Mouse (Mus musculus): ENCODE data around the gene Tcf20. TPM values are rescaled to one million over a fixed set of nuclear protein-coding genes. Genes with fewer than 3 reads are reported as not detected.
"Not testable (repeated sequence)": the region's sequence is repeated elsewhere in the genome, so short reads cannot be mapped to it uniquely, and the experiment has no call there.

Tcf20 gene
- total RNA-seq, 2 experiments from 2014 or later, result 52.2 to 55.8 TPM

DNA sequence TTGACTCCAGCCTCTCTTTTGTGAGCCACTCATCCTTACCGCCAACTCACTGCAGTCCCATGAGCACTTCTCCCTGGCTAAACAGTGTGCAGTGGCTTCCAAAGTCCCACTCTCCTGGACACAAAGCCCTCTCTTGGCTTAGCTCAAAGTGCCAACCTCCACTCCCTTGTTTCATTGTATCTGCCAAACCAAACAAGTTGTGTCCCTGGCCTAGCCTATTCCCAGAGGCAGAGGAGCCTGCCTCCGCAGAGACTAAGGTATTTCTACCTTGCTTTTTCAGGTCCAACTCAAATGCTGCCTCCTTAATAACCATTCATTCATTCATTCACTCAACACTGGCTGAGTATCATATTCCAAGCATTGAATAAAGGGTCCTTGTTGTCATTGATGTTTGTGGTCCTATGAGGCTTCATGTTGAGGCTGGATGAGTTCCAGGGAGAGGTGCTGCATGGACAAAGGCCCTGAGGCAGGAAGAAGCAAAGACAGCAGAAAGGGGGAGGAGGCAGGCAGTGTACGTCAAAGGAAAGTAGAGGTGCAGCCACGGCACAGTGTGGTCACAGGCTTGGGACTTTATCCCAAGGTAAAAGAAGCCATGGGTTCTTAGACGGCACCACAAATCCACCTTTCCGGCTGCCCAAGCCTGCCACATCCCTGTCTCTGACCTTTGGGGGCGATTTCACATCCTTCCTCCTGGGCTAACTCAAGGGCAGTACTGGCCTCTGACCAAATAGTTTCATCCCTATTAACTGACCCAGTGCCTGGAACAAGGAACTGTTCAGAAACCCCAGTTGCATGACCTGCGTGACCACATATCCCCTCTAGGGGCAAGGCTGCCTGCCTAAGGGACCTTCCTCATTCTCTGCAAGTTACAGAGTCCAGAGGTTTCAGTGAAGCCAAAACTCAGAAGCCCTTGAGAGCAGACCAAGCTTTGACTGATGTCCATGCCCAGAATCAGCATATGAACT is 82.0 kb downstream of the Tcf20 start:
- no peak for DNase-seq (ENCODE audit: low spot score)
- intact Hi-C loops (cut with DNase I), result loop anchor here (5.0 kb wide), 1 partner anchor 132 kb away; no protein-coding TSS in a partner anchor

DNA sequence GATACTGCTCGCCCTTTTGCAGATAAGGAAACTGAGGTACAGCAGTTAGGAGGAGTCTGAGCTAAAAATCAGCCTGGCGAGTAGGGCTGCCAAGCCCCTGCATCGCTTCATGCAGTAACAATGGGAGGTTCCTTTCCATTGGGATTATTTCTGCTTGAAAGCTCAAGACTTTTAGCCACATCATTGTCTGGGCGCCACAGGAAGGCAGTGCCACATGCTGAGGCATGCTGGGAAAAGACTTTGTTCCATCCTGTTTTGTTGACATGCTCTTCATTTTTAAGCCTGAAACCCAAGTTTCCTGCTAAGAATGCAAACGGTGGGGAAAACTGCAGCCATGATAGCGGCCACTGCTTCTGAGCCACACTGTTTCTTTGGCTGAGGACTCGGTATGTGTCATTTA is 83.1 kb downstream of the Tcf20 start:
- intact Hi-C loops (cut with DNase I), result no loop called here
- no peak for DNase-seq (ENCODE audit: low spot score)

DNA sequence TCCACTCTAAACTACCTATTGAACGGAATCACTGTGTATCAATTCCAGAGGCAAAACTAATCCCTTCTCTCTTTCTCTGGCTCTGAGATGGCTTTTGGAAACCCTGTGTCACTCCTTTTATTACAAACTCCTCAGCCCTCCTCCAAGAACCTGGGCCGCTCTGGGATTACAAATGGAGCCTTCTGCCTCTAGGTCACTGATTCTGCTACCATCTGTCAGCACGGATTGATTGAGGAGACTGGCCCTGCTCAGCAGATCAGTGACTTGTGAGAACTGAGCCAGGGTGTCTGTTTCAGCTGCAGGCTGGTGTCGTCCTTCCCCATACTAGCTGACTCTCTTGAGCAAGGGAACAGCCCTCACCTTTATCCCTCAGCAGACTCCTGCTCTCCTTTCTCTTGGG is 85.2 kb downstream of the Tcf20 start:
- intact Hi-C loops (cut with DNase I), result no loop called here
- DNase-seq (ENCODE audit: low spot score), result no peak

DNA sequence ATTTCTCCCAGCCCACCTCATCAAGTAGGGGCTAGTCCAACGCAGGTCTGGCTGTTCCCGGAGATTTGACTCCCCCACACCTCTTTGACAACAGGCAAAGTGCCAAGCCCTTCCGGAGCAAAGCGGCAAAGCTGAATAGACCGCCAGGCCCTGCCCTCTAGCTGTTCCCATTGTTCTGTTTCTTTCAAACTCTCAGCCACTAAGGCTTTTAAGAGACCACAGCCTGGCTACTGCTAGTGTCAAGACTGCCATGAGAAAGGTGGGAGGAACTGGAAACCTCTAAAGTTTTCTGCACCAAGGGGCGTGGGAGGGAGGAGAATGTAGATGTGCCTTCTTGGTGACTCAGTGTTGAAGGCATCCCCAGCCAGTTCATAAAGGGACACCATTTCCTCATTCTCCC is 86.4 kb downstream of the Tcf20 start:
- intact Hi-C loops (cut with DNase I), result no loop called here
- DNase-seq (ENCODE audit: low spot score), result no peak

DNA sequence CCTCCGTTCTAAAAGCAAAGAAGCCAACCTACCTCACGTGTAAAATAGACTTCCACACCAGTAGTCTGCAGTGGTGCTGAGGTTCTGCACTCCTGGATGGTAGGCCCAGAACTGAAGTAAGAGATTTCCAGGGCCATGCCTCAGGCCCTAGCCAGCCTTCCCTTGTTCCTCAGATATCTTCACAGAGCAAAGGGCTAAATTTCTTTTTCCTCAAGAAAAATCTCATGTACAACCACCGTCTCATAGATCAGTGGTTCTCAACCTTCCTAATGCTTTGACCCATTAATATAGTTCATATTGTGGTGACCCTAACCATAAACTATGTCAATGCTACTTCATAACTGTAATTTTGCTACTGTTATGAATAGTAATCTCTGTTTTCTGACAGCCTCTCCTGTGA is 87.3 kb downstream of the Tcf20 start:
- DNase-seq (ENCODE audit: low spot score), result no peak
- intact Hi-C loops (cut with DNase I), result no loop called here

DNA sequence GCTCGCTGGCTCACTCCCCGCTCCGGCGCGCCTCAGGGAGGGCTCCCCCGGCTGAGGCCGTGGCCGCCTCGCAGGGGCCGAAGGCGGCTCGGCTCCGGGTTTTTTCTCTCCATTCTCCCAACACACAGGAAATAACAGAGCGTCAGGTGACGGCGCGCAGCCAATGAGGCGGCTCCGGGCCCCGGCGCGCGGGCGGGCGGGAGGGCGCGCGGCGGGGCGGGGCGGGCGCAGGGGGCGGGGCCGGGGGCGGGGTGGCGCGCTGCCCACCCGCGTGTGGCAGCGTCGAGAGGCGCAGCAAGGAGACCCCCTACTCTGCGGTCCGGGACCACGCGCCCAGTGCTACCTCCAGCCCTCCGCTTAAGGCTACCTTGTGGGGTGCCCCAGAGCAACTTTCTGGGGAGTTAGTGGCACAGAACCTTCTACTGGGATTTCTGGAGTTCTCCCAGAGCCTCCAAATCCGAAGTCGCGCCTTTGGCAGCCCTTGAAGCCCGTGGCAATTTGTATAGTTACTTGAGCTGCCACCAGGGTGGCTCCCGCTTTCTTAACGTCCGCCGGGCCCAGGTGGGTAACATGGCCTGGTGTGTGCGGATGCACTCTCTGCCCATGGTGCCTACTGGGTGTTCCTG is 87.9 kb downstream of the Tcf20 start:
- intact Hi-C loops (cut with DNase I), result loop anchor here (5.0 kb wide), 1 partner anchor 88 kb away; the partner anchor contains the start of gene Tcf20
- DNase-seq (ENCODE audit: low spot score), result peak; percentile 76

DNA sequence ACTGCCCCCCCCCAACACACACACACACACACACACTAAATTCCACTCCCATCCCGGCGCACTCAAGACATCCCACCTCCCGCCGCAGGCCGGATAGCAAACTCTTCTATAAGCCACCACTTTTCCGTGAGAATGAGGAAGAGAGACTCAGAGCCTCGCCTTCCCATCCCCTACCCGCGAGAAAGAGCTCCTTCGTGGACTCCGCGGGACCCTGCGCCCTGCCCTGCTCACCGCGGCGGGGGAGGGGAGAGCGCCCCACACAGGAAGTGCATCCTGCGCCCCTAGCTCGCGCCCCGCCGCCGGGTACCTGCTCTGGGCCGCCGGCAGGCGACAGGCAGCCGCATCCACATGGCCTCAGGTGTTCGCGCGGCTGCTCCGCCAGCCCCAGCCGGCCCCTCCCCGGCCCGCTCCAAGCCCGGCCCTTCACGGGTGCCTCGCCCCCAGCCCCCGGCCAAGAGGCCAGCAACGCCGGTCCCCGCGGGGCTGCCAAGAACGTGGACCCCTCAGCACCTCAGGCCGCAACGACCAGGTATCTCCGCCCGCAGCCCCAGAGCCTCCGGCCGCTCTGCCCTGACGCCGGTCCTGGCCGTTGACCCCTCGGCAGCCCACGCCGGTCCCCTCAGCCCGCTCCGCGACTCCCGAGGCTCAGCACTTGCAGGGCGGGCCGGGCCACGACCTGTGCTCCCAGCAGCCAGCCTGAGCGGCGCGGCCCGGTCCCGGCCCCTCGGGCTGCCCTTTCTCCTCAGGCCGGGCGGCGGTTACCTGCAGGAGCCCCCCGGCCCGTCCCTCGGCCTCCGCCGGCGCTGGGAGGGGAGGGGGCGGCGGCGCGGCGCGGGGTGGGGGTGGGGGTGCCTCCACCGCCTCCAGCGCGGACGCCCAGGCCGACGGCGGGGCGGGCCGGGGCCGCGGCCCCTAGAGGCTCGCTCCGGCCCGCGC is 88.7 kb downstream of the Tcf20 start:
- DNase-seq (ENCODE audit: low spot score), result peak; percentile 16
- intact Hi-C loops (cut with DNase I), result loop anchor here (5.0 kb wide), 1 partner anchor 88 kb away; the partner anchor contains the start of gene Tcf20

DNA sequence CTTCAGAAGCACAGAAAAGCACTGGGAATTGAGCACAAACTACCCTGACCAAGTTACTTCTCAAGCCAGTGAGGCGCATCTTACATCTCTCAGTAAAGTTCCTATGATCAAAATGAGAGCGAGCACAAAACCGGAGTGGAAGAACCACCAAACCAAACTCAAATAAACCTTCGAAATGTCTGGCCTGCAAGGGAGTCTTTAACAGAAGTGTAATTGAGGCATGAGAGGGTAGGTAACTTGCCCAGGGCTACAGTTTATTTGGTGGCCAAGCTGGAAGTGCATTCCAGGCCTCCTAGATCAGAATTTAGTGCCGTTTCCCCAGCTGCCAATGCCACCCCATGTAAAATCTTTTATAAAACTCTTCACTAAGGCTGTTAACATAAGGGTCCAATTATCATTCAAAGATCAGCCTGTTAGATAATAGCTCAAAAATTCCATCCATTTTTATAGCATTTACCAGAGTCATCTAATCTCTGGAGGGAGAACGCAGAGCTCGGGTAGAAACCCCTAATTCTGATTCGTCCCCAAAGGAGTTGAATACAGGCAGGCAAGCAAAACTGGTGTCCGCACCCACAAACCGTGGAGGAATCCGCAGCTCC is 89.4 kb downstream of the Tcf20 start:
- intact Hi-C loops (cut with DNase I), result loop anchor here (5.0 kb wide), 1 partner anchor 89 kb away; the partner anchor contains the start of gene Tcf20

DNA sequence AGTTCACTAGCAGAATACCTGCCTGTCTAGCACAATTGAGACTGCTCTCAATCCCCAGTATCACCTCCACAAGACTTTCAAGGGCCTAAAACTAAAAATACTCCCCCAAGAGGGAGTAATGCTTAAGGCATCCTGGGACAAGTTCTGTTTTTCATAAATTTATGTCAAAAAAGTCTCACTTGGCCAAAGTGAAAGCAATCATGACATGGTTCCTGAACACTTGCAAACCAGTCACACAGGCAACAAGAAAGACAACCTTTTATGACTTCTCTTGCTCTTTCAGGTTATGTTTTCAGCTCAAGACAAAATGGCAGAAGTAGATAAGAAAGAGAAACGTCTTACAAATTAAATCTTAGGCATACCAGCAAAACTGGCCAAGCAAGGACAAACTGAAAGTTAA is 91.3 kb downstream of the Tcf20 start:
- no peak for DNase-seq (ENCODE audit: low spot score)
- intact Hi-C loops (cut with DNase I), result loop anchor here (5.0 kb wide), 1 partner anchor 91 kb away; the partner anchor contains the start of gene Tcf20

More for the DNA sequence above, 89.4 kb downstream of the Tcf20 start:
- DNase-seq (ENCODE audit: low spot score), result no peak

DNA sequence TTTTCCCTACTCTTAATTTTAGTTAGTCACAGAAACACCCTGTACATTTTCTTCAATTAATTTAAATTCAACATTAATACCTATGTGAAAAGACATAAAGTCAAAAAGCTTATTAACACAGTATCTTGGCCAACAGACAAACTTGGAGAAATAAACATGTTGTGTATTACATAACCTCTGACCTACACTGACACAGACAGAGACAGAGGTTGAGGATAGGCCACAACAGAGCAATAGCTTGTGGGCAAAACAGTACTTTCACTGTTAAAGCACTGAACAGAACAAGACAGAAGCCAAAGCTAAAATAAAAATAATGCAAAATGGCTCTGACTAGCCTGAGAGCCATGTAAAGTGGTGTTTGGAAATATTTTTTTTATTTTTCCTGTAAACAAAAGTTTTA is 97.2 kb downstream of the Tcf20 start:
- no peak for DNase-seq (ENCODE audit: low spot score)
- intact Hi-C loops (cut with DNase I), result no loop called here

DNA sequence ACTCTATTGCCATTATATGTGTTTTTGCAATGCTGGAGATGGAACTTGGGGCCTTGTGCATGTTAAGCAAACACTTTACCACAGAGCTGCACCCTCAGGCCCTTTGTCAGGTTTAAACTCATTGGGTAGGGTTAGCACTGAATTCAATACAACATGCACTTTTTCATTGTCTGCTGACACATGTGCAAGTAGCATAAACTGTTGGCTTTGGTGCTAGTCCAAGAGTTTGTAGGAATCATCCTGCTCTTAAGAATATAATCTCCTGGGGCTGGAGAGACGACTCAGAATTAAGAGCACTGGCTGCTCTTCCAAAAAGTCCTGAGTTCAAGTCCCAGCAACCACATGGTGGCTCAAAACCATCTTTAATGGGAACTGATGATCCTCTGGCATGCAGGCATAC is 98.2 kb downstream of the Tcf20 start:
- intact Hi-C loops (cut with DNase I), result no loop called here
- no peak for DNase-seq (ENCODE audit: low spot score)

DNA sequence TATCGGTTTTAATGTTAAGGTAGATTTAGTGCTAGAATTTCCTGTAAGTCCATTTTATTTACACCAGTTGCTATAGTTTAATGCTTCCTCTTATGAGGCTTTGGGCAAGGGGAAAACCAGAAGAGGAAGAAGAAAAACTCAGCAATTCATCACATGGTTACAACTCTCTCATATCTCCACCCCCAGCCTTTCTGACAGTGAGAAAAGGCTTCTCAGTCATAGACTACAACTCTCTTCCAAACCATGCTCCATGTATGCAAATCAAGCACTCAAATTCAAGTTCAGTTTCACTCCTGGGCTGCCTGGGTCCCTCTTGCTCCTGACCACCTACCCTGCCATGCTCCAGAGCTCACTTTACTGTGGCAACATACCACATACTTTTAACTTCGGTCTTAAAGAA is 99.2 kb downstream of the Tcf20 start:
- intact Hi-C loops (cut with DNase I), result no loop called here
- DNase-seq (ENCODE audit: low spot score), result no peak

DNA sequence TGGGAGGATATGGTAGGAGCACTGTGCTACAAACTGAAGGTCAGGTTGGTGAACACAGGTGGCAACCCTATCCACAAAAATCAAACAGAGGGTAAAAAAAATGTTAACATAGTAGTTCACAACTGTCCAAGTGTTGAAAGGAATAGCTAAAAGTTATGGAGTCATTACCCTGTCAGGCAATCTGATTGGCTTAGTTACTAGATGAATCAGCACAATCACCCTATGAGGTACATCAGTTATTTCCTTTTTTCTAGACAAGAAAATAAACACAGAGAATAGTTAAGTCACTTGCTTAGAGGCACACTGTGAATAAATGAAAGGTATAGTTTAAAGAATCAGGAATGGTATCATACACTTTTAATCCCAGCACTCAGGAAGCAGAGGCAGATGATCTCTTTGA is 110.4 kb downstream of the Tcf20 start:
- DNase-seq (ENCODE audit: low spot score), result no peak
- intact Hi-C loops (cut with DNase I), result no loop called here

DNA sequence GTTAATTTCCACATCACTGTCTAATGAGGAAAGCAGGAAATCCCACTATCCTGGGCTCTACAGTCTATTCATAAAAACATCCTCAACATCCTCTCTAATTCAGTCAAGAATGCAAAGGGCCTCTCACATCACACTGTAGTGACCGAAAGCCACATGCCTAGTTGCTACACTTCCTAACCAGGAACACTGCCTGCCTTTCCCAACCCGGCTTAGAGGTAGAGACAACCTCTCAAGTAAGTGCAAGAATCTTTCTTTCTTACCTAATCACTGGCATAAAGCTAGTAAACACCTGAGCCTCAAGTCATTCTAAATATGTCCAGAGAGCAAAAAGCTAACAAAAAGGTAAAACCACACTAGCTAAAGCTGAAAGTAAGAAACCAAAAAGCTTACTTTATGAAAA is 110.8 kb downstream of the Tcf20 start:
- intact Hi-C loops (cut with DNase I), result no loop called here
- no peak for DNase-seq (ENCODE audit: low spot score)

DNA sequence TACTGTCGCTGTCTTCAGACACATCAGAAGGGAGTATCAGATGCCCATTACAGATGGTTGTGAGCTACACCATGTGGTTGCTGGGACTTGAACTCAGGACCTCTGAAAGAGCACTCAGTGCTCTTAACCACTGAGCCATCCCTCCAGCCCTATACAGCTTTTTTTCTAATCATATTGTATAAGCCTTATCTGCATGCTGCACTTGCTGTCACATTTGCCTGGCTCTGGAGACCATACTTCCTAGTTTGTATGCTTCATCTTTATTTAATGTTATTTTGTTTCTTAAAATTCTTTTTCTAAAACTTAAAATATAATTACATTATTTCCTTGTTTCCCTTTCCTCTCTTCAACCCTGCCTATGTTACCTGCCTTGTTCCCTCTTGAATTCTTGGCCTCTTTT is 115.6 kb downstream of the Tcf20 start:
- no peak for DNase-seq (ENCODE audit: low spot score)
- intact Hi-C loops (cut with DNase I), result no loop called here

DNA sequence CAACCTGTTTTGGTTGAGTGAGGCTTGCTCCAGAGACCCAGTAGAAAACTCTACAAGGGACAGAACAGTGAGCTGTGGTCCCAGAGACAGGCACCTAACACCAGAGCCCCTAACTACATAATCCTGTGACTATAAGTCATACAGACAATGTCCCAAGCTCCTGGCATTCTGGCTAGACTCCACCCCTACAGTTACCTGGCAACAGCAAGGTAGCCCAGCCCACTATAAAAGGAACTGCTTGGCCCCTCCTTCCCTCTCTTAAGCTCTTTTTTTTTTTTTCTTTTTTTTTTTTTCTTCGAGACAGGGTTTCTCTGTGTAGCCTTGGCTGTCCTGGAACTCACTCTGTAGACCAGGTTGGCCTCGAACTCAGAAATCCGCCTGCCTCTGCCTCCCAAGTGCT is 121.4 kb downstream of the Tcf20 start:
- intact Hi-C loops (cut with DNase I); DNase-seq (ENCODE audit: low spot score): not testable (repeated sequence)

DNA sequence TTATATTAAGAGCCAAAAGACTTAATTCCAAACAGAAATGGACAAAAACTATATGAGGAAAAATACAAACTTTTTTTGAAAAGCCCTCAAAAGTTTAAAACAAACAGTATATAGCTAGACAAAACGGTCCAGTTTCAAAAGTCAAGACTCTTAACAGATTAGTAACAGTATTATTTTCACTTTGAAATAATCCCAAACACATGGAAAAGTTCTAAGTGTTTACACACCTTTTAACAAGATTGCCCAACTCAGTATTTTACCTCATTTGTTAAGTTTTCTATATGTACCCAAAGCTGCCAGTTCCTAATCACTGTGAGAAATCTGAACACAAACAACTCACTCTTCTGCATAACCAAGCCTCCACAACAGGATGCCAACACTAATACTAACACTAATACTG is 124.0 kb downstream of the Tcf20 start:
- intact Hi-C loops (cut with DNase I), result no loop called here
- DNase-seq (ENCODE audit: low spot score), result no peak

DNA sequence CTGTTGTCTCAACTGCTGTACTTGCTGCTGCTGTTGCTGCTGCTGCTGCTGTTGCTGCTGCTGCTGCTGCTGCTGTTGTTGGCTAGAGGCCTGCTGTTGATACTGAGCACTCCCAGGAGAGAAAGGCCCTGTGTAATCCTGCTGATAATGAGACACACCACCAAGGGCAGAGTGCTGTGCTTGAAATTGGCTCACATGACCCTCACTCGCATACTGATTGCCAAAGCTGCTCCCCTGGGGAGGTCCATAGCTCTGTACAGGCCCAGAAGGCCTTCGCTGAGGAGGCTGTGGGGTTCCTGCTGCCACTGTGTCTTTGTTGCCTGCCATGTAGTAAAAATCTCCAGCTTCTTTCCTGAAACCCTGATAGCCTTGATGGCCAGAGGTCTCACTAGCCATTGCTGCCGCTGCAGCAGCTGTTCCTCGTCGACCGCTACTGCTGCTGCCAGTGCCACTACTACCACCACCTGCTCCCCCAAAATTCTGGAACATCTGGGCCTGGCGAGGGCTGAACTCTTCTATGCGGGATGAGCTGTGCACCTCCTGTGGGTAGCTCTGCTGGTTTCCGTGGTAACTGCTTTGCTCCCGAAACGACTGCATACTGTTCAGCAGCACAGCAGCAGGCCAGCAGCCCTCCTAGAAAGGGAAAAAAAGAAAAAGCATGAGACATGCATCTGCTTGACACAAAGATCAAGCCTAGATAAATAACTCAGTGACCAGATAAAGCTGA is 130.9 kb downstream of the Tcf20 start:
- DNase-seq (ENCODE audit: low spot score), result peak; percentile 5

DNA sequence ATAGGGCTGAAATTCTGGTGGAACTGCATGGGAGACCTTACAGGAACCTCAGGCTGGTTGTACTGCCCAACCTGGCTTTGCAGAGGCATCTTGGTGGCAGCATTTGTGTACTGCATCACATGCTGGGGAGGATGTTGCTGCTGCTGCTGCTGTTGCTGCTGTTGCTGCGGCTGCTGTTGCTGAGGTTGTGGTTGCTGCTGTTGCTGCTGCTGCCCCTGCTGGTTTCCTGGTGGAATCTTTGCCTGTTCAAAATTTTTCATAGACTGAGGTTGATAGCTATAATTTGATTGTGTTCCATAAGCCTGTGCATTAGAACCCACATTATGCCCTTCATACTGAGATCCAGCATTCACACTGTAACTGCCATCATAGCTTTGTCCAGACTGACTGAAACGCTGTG is 131.6 kb downstream of the Tcf20 start:
- no peak for DNase-seq (ENCODE audit: low spot score)
- intact Hi-C loops (cut with DNase I), result no loop called here

More for the DNA sequence above, 130.9 kb downstream of the Tcf20 start:
- intact Hi-C loops (cut with DNase I), result no loop called here
